Mouse (Mus musculus) heart, adult 9 months (tissue): ENCODE data around the gene Ogfod1.

ENCODE experiments used
- DNase-seq, 2 experiments: peaks; one replicate each; pipeline ENCODE4 v3.0.0; 2022; ENCODE audit warnings: low spot score in 2 of 2

Gene Ogfod1

GRCm38 (mm10) chr8:94068793-94069192 is 31.8 kb downstream of the Ogfod1 start:
- DNase-seq: no peak

GRCm38 (mm10) chr8:94076461-94077192 is 39.6 kb downstream of the Ogfod1 start:
- no peak for DNase-seq

- DNase-seq: no peak
Measured at GRCm38 (mm10) chr8:94087964-94088363, 51.0 kb downstream of the Ogfod1 start.

- no peak for DNase-seq
Measured at GRCm38 (mm10) chr8:94089715-94090114, 52.7 kb downstream of the Ogfod1 start.

- DNase-seq: no peak
Measured at GRCm38 (mm10) chr8:94092848-94093247, 55.9 kb downstream of the Ogfod1 start.

- DNase-seq: no peak
Measured at GRCm38 (mm10) chr8:94094281-94094680, 57.3 kb downstream of the Ogfod1 start.

GRCm38 (mm10) chr8:94098081-94098974 is 61.3 kb downstream of the Ogfod1 start, which contains the start of gene Bbs2:
Gene Bbs2 (minus strand): TSS chr8:94098928.
- DNase-seq: peak; percentile 99 to 100

- no peak for DNase-seq
Measured at GRCm38 (mm10) chr8:94098996-94099395, 62.0 kb downstream of the Ogfod1 start.

GRCm38 (mm10) chr8:94104146-94104545 is 67.1 kb downstream of the Ogfod1 start:
- DNase-seq: no peak

- DNase-seq: peak; percentile 11 to 39
Measured at GRCm38 (mm10) chr8:94107871-94108270, 70.9 kb downstream of the Ogfod1 start.

GRCm38 (mm10) chr8:94109396-94109795 is 72.4 kb downstream of the Ogfod1 start:
- no peak for DNase-seq

GRCm38 (mm10) chr8:94109835-94110234 is 72.8 kb downstream of the Ogfod1 start:
- DNase-seq: no peak

- DNase-seq: no peak
Measured at GRCm38 (mm10) chr8:94110526-94111177, 73.7 kb downstream of the Ogfod1 start.

- DNase-seq: no peak
Measured at GRCm38 (mm10) chr8:94113435-94113834, 76.4 kb downstream of the Ogfod1 start.

- no peak for DNase-seq
Measured at GRCm38 (mm10) chr8:94113972-94114371, 77.0 kb downstream of the Ogfod1 start.
